Mouse (Mus musculus): ENCODE measurements around the gene Ric3. TPM values are rescaled to one million over a fixed set of nuclear protein-coding genes. Genes with fewer than 3 reads are reported as not detected.

Ric3 gene
- total and polyA plus RNA-seq, 3 experiments: not detected

- Histone ChIP-seq H3K79me2 (ENCODE audit: control insufficient read depth, insufficient read depth, low read length, poor library complexity) (no peaks in the 10 kb centered on the region), H3K36me3 (ENCODE audit: control insufficient read depth in 1 of 2, insufficient read depth in 2 of 2, low read length in 2 of 2) (no peaks in the 10 kb centered on the region), H3K27me3 (ENCODE audit: control insufficient read depth in 1 of 2, insufficient read depth in 2 of 2, low read length in 2 of 2) (no peaks in the 10 kb centered on the region), H3K9me3 (replicated peaks; ENCODE audit: insufficient read depth, low read length) (no peaks in the 10 kb centered on the region), H3K27ac (ENCODE audit: control insufficient read depth, low read depth, low read length) (no peak overlapping the region), H3K9ac (ENCODE audit: control insufficient read depth, low read depth, low read length, poor library complexity, severe bottlenecking) (no peak overlapping the region), H3K4me3 (ENCODE audit: control insufficient read depth in 1 of 2, insufficient read depth in 1 of 2, low read depth in 2 of 2, low read length in 2 of 2) (no peak overlapping the region), H3K4me1 (ENCODE audit: control insufficient read depth in 1 of 2, insufficient read depth in 2 of 2, low read length in 2 of 2) (no peaks in the 10 kb centered on the region)
- no peak for TF ChIP-seq POLR2AphosphoS2 (IDR thresholded peaks at IDR 0.05; ENCODE audit: low read length)
- TF ChIP-seq RCOR1 (IDR thresholded peaks at IDR 0.05; ENCODE audit: low read depth, low read length): no peak
- TF ChIP-seq TAL1 (IDR thresholded peaks at IDR 0.05; ENCODE audit: low read length): no peak
- no peak for TF ChIP-seq CHD2 (IDR thresholded peaks at IDR 0.05; ENCODE audit: low read length)
- TF ChIP-seq NRF1 (IDR thresholded peaks at IDR 0.05; ENCODE audit: insufficient read depth, low read depth, low read length, poor library complexity, severe bottlenecking): no peak
- no peak for TF ChIP-seq USF2 (IDR thresholded peaks at IDR 0.05; ENCODE audit: borderline replicate concordance in 1 of 2, insufficient read depth in 1 of 2, low read depth in 1 of 2, low read length in 2 of 2)
- TF ChIP-seq KAT2A (conservative IDR thresholded peaks at IDR 0.05; ENCODE audit: low read depth, low read length): no peak
- TF ChIP-seq E2F4 (IDR thresholded peaks at IDR 0.05; ENCODE audit: borderline replicate concordance, low read depth, low read length): no peak
- no peak for TF ChIP-seq ELF1 (IDR thresholded peaks at IDR 0.05; ENCODE audit: low read depth, low read length)
- TF ChIP-seq SIN3A (IDR thresholded peaks at IDR 0.05; ENCODE audit: low read length): no peak
- TF ChIP-seq EP300 (IDR thresholded peaks at IDR 0.05; ENCODE audit: low read depth in 1 of 2, low read length in 2 of 2): no peak
- no peak for TF ChIP-seq ETS1 (IDR thresholded peaks at IDR 0.05; ENCODE audit: low read depth, low read length)
- no peak for TF ChIP-seq GATA1 (IDR thresholded peaks at IDR 0.05; ENCODE audit: low read depth, low read length)
- no peak for TF ChIP-seq MYB (IDR thresholded peaks at IDR 0.05; ENCODE audit: low read depth, low read length)
- no peak for TF ChIP-seq CHD1 (IDR thresholded peaks at IDR 0.05; ENCODE audit: low read depth, low read length)
- TF ChIP-seq USF1 (IDR thresholded peaks at IDR 0.05; ENCODE audit: low read depth, low read length): no peak
- no peak for TF ChIP-seq MXI1 (IDR thresholded peaks at IDR 0.05; ENCODE audit: low read depth, low read length)
- no peak for TF ChIP-seq MAFK (IDR thresholded peaks at IDR 0.05; ENCODE audit: borderline replicate concordance, low read depth, low read length)
- TF ChIP-seq RAD21 (IDR thresholded peaks at IDR 0.05; ENCODE audit: low read depth, low read length): no peak
- TF ChIP-seq SMC3 (IDR thresholded peaks at IDR 0.05; ENCODE audit: low read depth, low read length): no peak
- no peak for DNase-seq (ENCODE audit: low read depth, low spot score)
Measured at GRCm38 (mm10) chr7:109031331-109031730, 51.8 kb downstream of the Ric3 start.

- Histone ChIP-seq H3K27me3 (ENCODE audit: control insufficient read depth in 1 of 2, insufficient read depth in 2 of 2, low read length in 2 of 2) (no peaks in the 10 kb centered on the region), H3K79me2 (ENCODE audit: control insufficient read depth, insufficient read depth, low read length, poor library complexity) (no peaks in the 10 kb centered on the region), H3K9me3 (replicated peaks; ENCODE audit: insufficient read depth, low read length) (no peaks in the 10 kb centered on the region), H3K27ac (ENCODE audit: control insufficient read depth, low read depth, low read length) (no peak overlapping the region), H3K4me3 (ENCODE audit: control insufficient read depth in 1 of 2, insufficient read depth in 1 of 2, low read depth in 2 of 2, low read length in 2 of 2) (no peak overlapping the region), H3K4me1 (ENCODE audit: control insufficient read depth in 1 of 2, insufficient read depth in 2 of 2, low read length in 2 of 2) (no peaks in the 10 kb centered on the region), H3K36me3 (ENCODE audit: control insufficient read depth in 1 of 2, insufficient read depth in 2 of 2, low read length in 2 of 2) (no peaks in the 10 kb centered on the region), H3K9ac (ENCODE audit: control insufficient read depth, low read depth, low read length, poor library complexity, severe bottlenecking) (no peak overlapping the region)
- no peak for TF ChIP-seq HCFC1 (IDR thresholded peaks at IDR 0.05; ENCODE audit: low read depth, low read length)
- no peak for TF ChIP-seq KAT2A (conservative IDR thresholded peaks at IDR 0.05; ENCODE audit: low read depth, low read length)
- TF ChIP-seq POLR2AphosphoS2 (IDR thresholded peaks at IDR 0.05; ENCODE audit: low read length): no peak
- TF ChIP-seq ZNF384 (IDR thresholded peaks at IDR 0.05; ENCODE audit: low read depth, low read length): no peak
- no peak for TF ChIP-seq MAX (IDR thresholded peaks at IDR 0.05; ENCODE audit: low read length)
- no peak for TF ChIP-seq MYC (IDR thresholded peaks at IDR 0.05; ENCODE audit: low read depth, low read length)
- DNase-seq (ENCODE audit: low read depth, low spot score): no peak
Measured at GRCm38 (mm10) chr7:109029961-109030465, 53.1 kb downstream of the Ric3 start.

Data from MEL (cell line).